Mouse (Mus musculus) central nervous system, embryonic 11.5 days (tissue): ENCODE data around the gene Nfrkb. TPM values are rescaled to one million over a fixed set of nuclear protein-coding genes. Genes with fewer than 3 reads are reported as not detected.

ENCODE experiments used
- polyA plus RNA-seq: library from polyadenylated mRNA; depleted of rRNA; stranded (reverse); fragments of >200 nt; gene quantifications from 2 replicates; pipeline ENCODE4 v1.2.3, GENCODE M21; 2012; rRNA removed

Gene Nfrkb
- 21.7 and 30.1 TPM in 2 replicates for polyA plus RNA-seq

DNA sequence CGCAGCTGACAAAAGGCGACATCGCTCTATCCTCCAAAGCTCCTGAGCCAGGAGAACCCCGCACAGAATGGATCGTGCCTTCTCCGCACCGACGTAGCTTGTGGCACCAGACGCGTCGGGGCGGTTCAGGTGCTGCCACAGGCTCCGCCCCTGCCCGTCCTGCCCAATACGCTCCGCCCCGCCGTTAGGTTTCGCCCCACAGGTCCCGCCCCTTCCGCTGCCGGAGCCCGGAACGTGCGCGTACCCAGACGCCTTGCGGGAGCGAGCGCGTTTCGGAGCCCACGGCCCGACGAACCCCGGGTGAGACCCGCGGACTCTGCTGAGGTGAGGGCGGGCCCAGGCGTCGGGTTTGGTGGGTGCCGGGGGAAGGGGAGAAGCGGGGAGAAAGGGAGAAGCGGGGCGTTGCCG lies at the start of gene Nfrkb:
Nfrkb (plus strand) TSS at position 246 of the 408 bp plus-strand sequence.

GRCm38 (mm10) chr9:31463692-31464474 lies 77.9 kb downstream of the Nfrkb start, which contains the start of gene Tmem45b:
Gene Tmem45b, minus strand, starts transcription at chr9:31464462.

Other genes with a start within 250 kb of the Nfrkb start
- 166 and 217 TPM in 2 replicates for gene Aplp2, start 174.4 kb upstream of the Nfrkb start, polyA plus RNA-seq
- 22.4 and 22.8 TPM in 2 replicates for gene Prdm10, start 105.7 kb upstream of the Nfrkb start, polyA plus RNA-seq
- gene Tmem45b, start 78.3 kb downstream of the Nfrkb start, polyA plus RNA-seq, result 0.04 TPM in 1 of 2 replicates, not detected in the other